Comparison of ENCODE assay signal across 9 mouse cellular contexts in the genomic region with DNA sequence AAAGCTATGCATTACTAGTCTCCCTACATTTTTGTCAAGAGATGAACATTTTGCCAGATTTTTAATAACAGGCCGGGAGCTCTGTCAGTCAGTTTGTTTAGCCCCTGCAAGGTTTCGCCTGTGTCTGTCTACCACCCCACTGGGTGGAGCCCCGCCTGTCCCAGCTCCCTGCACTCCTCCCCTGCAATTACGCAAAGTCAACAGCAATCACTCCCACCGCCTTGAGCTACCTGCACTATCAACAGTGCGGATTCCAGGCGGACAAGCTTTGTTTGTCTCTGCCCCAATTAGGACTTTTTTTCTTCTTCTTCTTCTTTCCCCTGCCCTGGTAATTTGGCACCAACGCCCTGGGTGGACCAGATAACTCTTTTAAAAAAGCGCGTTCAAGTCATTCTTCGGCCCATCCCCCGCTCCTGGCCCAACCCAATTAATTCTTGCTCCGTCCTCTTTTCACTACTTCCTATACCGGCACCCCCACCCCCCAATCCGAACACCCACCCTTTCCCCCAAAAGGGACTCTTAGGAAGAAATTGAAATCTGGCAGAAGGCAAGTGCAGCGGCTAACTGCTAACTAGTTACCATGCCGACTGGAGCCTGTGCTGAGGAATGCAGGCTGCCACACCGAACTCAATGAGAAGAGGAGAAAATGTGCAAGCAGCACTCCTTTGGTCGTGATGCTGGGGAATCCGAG. TPM values are rescaled to one million over a fixed set of nuclear protein-coding genes. Genes with fewer than 3 reads are reported as not detected.
DNase-seq lines count a peak whose midpoint lies in the region; ATAC-seq and TF ChIP-seq lines count a peak whose summit lies in the region.
"Had no signal": no experiment of that assay in that cellular context is flagged by ENCODE, and none has a peak within 500 bp of the region (broad histone marks: within the 10 kb centered on the region; RNA-seq: fewer than 3 reads in every experiment).

No protein-coding gene starts in this region.

- TF ChIP-seq CTCF in layer of hippocampus, adult 2 months (conservative IDR thresholded peaks at IDR 0.05), result no peak
- no peak for TF ChIP-seq CTCF in stomach, postnatal 0 days (IDR thresholded peaks at IDR 0.05; ENCODE audit: low read depth)

- H3K4me2 ChIP-seq in heart, embryonic 14.5 days (ENCODE audit: low read length), result peak overlapping the region; percentile 77
- H3K4me2 ChIP-seq in stomach, postnatal 0 days (replicated peaks; ENCODE audit: low read depth), result peak overlapping the region; percentile 29; the same call in 1 of the 2 replicates

- no peak overlapping the region for H3K27ac ChIP-seq in heart, embryonic 14.5 days (replicated peaks in 1 of 2; ENCODE audit: control insufficient read depth in 1 of 2, insufficient read depth in 1 of 2, low read depth in 2 of 2, low read length in 2 of 2)
- no peak overlapping the region for H3K27ac ChIP-seq in layer of hippocampus, adult 2 months
- H3K27ac ChIP-seq in stomach, postnatal 0 days (replicated peaks), result no peak overlapping the region

- no peak for TF ChIP-seq EP300 in stomach, postnatal 0 days (optimal IDR thresholded peaks at IDR 0.05)

- no peaks in the 10 kb centered on the region for H3K9me3 ChIP-seq in heart, embryonic 14.5 days (ENCODE audit: control insufficient read depth, low read length)
- H3K9me3 ChIP-seq in stomach, postnatal 0 days (ENCODE audit: control insufficient read depth, low read length), result no peaks in the 10 kb centered on the region

- intact Hi-C loops in heart, postnatal 36 days (cut with DNase I), result no loop called here

- H3K4me1 ChIP-seq in heart, embryonic 14.5 days (ENCODE audit: control insufficient read depth in 2 of 2, insufficient read depth in 2 of 2, low read length in 2 of 2), result no peaks in the 10 kb centered on the region
- no peaks in the 10 kb centered on the region for H3K4me1 ChIP-seq in stomach, postnatal 0 days (replicated peaks; ENCODE audit: control insufficient read depth, insufficient read depth)

- under 1% methylated on average over 20 of the region's 20 CpGs for WGBS in heart, embryonic 14.5 days
- 4% methylated on average over 20 of the region's 20 CpGs for WGBS in stomach, postnatal 0 days

- H3K36me3 ChIP-seq in heart, embryonic 14.5 days (ENCODE audit: control insufficient read depth, insufficient read depth, low read length), result no peaks in the 10 kb centered on the region
- H3K36me3 ChIP-seq in stomach, postnatal 0 days (ENCODE audit: control insufficient read depth, insufficient read depth, low read length), result no peaks in the 10 kb centered on the region

- peak overlapping the region; percentile 21; the same call in 1 of the 2 replicates for H3K9ac ChIP-seq in heart, embryonic 14.5 days (ENCODE audit: low read length)
- H3K9ac ChIP-seq in stomach, postnatal 0 days (ENCODE audit: low read length), result no peak overlapping the region

- no peak for DNase-seq in heart, postnatal 36 days
- peak; percentile 51 for DNase-seq in cerebellum, adult 9-11 months
- peak; percentile 25 to 27 for DNase-seq in frontal cortex, postnatal 10 days (ENCODE audit: low spot score in 2 of 2)
- peak; percentile 12 to 20 for DNase-seq in layer of hippocampus, adult 2 months (ENCODE audit: low spot score in 2 of 2)
- peak; percentile 2 for DNase-seq in lung, postnatal 36 days
- peak; percentile 28 for DNase-seq in stomach, postnatal 0 days (ENCODE audit: low spot score)
- DNase-seq in spleen, postnatal 14 days (ENCODE audit: low spot score in 2 of 2), result no peak

- H3K4me3 ChIP-seq in heart, embryonic 14.5 days (ENCODE audit: control insufficient read depth in 1 of 2, insufficient read depth in 1 of 2, low read depth in 1 of 2, low read length in 2 of 2), result peak overlapping the region; percentile 47 to 49
- no peak overlapping the region; the same call in 1 of the 2 replicates for H3K4me3 ChIP-seq in layer of hippocampus, adult 2 months
- H3K4me3 ChIP-seq in stomach, postnatal 0 days (ENCODE audit: low read depth, low read length), result peak overlapping the region; percentile 14; the same call in 1 of the 2 replicates

- peaks cover 21% of the 10 kb centered on the region for H3K27me3 ChIP-seq in heart, embryonic 14.5 days (ENCODE audit: control insufficient read depth, insufficient read depth, low read length)
- H3K27me3 ChIP-seq in stomach, postnatal 0 days (ENCODE audit: control insufficient read depth, insufficient read depth, low read length), result no peaks in the 10 kb centered on the region; the same call in none of the 2 replicates

- ATAC-seq in heart, embryonic 14.5 days (ENCODE audit: insufficient number of reproducible peaks, insufficient read depth, low FRiP score, low read depth), result no peak
- no peak for ATAC-seq in stomach, postnatal 0 days (ENCODE audit: low FRiP score, low TSS enrichment)

RNA-seq across cellular contexts. Expression of a gene that starts 35.9 kb away (rescaled TPM):
- not detected in 2 replicates for polyA plus RNA-seq in heart, embryonic 14.5 days (2014; fragmentation: Nextera tagmentation; extraction: Ambion mirVana)
- total RNA-seq in heart, postnatal 36 days (2021), result not detected
- under 1 TPM; 0.32 to 0.97 TPM for total RNA-seq in layer of hippocampus, adult 2 months (2021)
- polyA plus RNA-seq in stomach, postnatal 0 days (2015; fragmentation: Nextera tagmentation; extraction: Ambion mirVana), result 0.07 TPM in 1 of 2 replicates, not detected in the other
- total RNA-seq: MEL had no signal

Comparison
In these comparisons a context has a peak if more than half of its experiments do, and no peak if none do; other contexts are left out.
1. DNase-seq: peak in cerebellum, adult 9-11 months (single experiment), frontal cortex, postnatal 10 days (2 of 2), layer of hippocampus, adult 2 months (2 of 2), lung, postnatal 36 days (single experiment) and stomach, postnatal 0 days (single experiment); none in heart, postnatal 36 days (0 of 2) and spleen, postnatal 14 days (0 of 2).